Mouse (Mus musculus) olfactory bulb, adult 2 months (tissue): ENCODE measurements around the gene Mid1. TPM values are rescaled to one million over a fixed set of nuclear protein-coding genes. Genes with fewer than 3 reads are reported as not detected.

ENCODE experiments used
- H3K27ac ChIP-seq: fragments of 200-500 bp; 2 replicates; pipeline ENCODE4 v1.5.1; 2012; ENCODE audit warnings: low read depth, low read length; ENCODE audit not compliant: insufficient read depth
- H3K4me1 ChIP-seq: fragments of 200-500 bp; 2 replicates; pipeline ENCODE4 v1.6.1; 2012; ENCODE audit warnings: low read length; ENCODE audit not compliant: control insufficient read depth, insufficient read depth
- H3K4me3 ChIP-seq: fragments of 200-500 bp; 2 replicates; pipeline ENCODE4 v1.5.1; 2012; ENCODE audit warnings: mild to moderate bottlenecking, low read depth, low read length, moderate library complexity; ENCODE audit not compliant: insufficient read depth
- CTCF ChIP-seq: fragments of 200-500 bp; IDR thresholded peaks from 2 replicates; pipeline ENCODE4 v1.5.1; 2012; ENCODE audit warnings: low read depth, mild to moderate bottlenecking, low read length, moderate library complexity; ENCODE audit not compliant: insufficient read depth
- POLR2A ChIP-seq: fragments of 200-500 bp; IDR thresholded peaks from 2 replicates; pipeline ENCODE4 v1.6.1; 2012; ENCODE audit warnings: mild to moderate bottlenecking, low read depth, low read length, moderate library complexity; ENCODE audit not compliant: insufficient read depth
- WGBS: fragments of 180-500 bp; shearing (Covaris S2); methylation state at CpG from one replicate; pipeline ENCODE4 v1.1.7; 2018; 5-methylcytosine and 5-hydroxymethylcytosine counted together
- polyA plus RNA-seq: library from polyadenylated mRNA; stranded (reverse); fragments of >200 nt; gene quantifications from 2 replicates; pipeline ENCODE4 v1.2.4, GENCODE M21; 2012; ENCODE audit warnings: low replicate concordance; ENCODE audit not compliant: missing spikeins, insufficient read depth, insufficient read length

Gene Mid1
- polyA plus RNA-seq, 1 experiment = not detected

DNA sequence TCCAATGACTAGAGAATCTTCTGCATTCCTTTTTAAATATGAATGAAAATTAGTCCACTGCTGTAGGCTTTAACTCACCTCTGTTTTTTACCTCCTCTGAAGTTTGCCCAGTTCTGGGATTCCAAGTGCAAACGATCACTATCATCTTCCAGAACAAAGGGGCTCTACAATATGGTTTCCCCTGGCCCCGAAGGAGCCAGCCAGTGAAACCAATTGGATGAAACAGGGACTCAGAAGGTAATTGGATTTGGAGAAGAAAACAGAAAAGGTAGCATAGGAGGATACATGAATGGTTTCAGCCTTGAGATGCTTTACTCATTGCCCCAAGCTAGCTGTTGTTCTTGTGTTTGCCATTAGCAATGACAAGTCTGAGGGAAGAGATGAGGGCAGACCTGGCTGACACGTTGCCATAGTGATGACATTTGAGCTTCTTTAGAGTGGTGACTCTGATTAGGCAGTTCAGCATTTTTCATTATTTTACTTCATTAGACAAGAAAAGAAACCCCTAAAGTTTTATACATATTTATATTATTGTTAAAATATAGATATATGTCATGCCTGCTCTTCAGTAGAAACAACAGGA is 50.5 kb downstream of the Mid1 start:
- H3K4me1 ChIP-seq = no peaks in the 10 kb centered on the region
- H3K4me3 ChIP-seq = no peak overlapping the region
- WGBS = 49% methylated on average over 3 of the region's 3 CpGs
- no peak for TF ChIP-seq POLR2A
- no peak for TF ChIP-seq CTCF
- no peak overlapping the region for H3K27ac ChIP-seq

- TF ChIP-seq CTCF (no peak), POLR2A (no peak)
- H3K4me1 ChIP-seq = no peaks in the 10 kb centered on the region
- H3K4me3 ChIP-seq = no peak overlapping the region
- WGBS = 86% methylated on average over 3 of the region's 3 CpGs
- H3K27ac ChIP-seq = no peak overlapping the region
Observed at GRCm38 (mm10) chrX:169758001-169758400, 73.0 kb downstream of the Mid1 start.

GRCm38 (mm10) chrX:169779535-169779934 is 94.5 kb downstream of the Mid1 start, which contains the start of gene 4933400A11Rik:
Gene 4933400A11Rik, minus strand, starts transcription at chrX:169779635.
- Histone ChIP-seq H3K4me3 (no peak within 1 kb of the TSS), H3K4me1 (no peaks in the 10 kb centered on the region), H3K27ac (no peak within 1 kb of the TSS)
- no peak for TF ChIP-seq POLR2A
- TF ChIP-seq CTCF = no peak
- 90% methylated on average over 3 of the region's 3 CpGs for WGBS

GRCm38 (mm10) chrX:169789702-169790101 is 104.7 kb downstream of the Mid1 start:
- Histone ChIP-seq H3K4me1 (no peaks in the 10 kb centered on the region), H3K27ac (no peak overlapping the region), H3K4me3 (no peak overlapping the region)
- 80% methylated on average over 5 of the region's 5 CpGs for WGBS
- TF ChIP-seq POLR2A = no peak
- TF ChIP-seq CTCF = no peak

- WGBS = 75% methylated on average over 1 of the region's 1 CpGs
- no peak for TF ChIP-seq CTCF
- no peak for TF ChIP-seq POLR2A
- no peaks in the 10 kb centered on the region for H3K4me1 ChIP-seq
- no peak overlapping the region for H3K4me3 ChIP-seq
- H3K27ac ChIP-seq = no peak overlapping the region
Observed at GRCm38 (mm10) chrX:169792879-169793278, 107.9 kb downstream of the Mid1 start.

DNA sequence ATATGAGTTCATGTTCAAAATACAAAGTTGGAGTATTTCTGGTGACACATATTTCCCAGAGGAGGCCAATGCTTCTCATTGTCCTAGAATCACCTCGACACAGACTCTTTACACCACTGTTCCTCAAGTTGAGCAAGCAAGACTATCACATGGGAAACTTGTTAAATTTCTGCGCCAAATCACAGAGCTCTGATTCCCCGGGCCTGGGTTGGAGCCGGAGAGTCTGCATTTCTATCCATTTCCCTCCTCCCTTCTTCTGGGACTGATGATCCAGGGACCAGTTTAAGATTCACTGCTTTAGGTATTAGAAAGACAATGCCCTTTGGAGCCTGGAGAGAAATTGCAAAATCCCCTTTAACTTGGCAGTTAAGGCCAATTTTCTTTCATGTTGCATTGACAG is 109.4 kb downstream of the Mid1 start:
- TF ChIP-seq POLR2A = no peak
- TF ChIP-seq CTCF = no peak
- H3K4me1 ChIP-seq = no peaks in the 10 kb centered on the region
- no peak overlapping the region for H3K4me3 ChIP-seq
- 74% methylated on average over 4 of the region's 4 CpGs for WGBS
- H3K27ac ChIP-seq = no peak overlapping the region

- TF ChIP-seq CTCF (no peak), POLR2A (no peak)
- no peak overlapping the region for H3K4me3 ChIP-seq
- 61% methylated on average over 7 of the region's 7 CpGs for WGBS
- H3K27ac ChIP-seq = no peak overlapping the region
- H3K4me1 ChIP-seq = no peaks in the 10 kb centered on the region
Observed at GRCm38 (mm10) chrX:169794831-169795311, 109.9 kb downstream of the Mid1 start.

GRCm38 (mm10) chrX:169797148-169797547 is 112.1 kb downstream of the Mid1 start:
- WGBS = 53% methylated on average over 3 of the region's 3 CpGs
- no peak overlapping the region for H3K27ac ChIP-seq
- no peaks in the 10 kb centered on the region for H3K4me1 ChIP-seq
- no peak overlapping the region for H3K4me3 ChIP-seq
- no peak for TF ChIP-seq CTCF
- no peak for TF ChIP-seq POLR2A

DNA sequence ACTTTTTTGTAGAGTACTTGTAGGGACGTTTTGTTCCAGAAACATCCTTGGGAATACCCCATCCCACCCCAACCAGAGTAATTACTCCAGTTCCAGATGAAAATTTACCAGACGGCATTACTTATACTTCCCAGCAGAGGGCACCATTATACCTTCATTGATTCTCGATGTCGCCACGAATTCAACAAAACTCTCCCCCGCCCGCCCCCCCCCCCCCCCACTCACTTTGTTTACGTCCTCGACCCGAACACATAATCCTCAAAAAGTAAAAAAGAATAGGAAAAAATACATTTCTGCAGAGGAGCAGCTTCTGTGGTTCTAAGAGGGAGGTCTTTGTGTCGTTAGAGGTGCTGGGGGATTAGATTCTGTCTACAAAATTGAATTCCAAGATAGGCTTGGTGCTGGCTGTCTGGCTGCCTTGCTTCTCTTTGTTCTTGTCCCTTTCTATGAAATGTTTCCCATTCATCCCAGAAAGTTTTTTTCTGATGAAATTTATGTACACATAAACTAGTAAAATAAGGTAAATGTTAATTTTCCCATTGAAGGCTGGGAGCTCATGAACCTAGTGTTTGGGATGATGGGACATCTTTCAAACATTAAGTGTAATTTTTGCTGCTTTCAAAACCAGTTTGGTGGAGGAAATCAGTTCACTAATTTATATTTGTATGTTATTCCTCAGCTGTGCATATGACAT is 114.1 kb downstream of the Mid1 start:
- WGBS = 4% methylated on average over 11 of the region's 11 CpGs
- Histone ChIP-seq H3K4me1 (no peaks in the 10 kb centered on the region), H3K4me3 (no peak overlapping the region), H3K27ac (no peak overlapping the region)
- TF ChIP-seq CTCF = no peak
- no peak for TF ChIP-seq POLR2A

DNA sequence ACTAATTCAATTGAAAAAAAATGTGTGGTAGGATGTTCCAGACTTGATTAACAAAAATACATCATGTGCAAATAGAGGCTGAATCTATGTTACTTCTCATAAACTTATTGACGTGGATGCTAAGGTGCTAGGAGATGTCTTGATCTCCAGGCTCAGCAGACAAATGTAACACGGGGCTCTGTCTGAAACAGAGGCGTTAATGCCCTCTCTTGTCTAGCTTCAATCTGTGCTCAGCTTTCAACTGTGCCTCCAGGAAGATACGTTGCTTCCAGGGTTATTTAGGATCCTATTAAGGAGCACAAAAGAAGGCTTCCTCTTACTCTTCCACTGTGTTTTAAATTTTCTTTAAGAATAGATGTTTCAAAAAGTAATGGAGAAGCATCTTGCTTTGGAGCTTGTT is 115.2 kb downstream of the Mid1 start:
- TF ChIP-seq POLR2A (no peak), CTCF (no peak)
- WGBS = 63% methylated on average over 4 of the region's 4 CpGs
- no peaks in the 10 kb centered on the region for H3K4me1 ChIP-seq
- no peak overlapping the region for H3K4me3 ChIP-seq
- no peak overlapping the region for H3K27ac ChIP-seq
